Mouse (Mus musculus): ENCODE results near the gene Zswim7.
"Not testable (repeated sequence)": the region's sequence is repeated elsewhere in the genome, so short reads cannot be mapped to it uniquely, and the experiment has no call there.

Gene Zswim7

GRCm38 (mm10) chr11:62280675-62281600 is at the start of gene Zswim7, which contains the start of gene Ttc19:
TSS of gene Zswim7 (minus strand) at chr11:62281375.
TSS of gene Ttc19 (plus strand) at chr11:62281473.
- peak; percentile 90 for DNase-seq (ENCODE audit: low spot score)

GRCm38 (mm10) chr11:62323659-62324058 is 42.5 kb upstream of the Zswim7 start:
- no peak for DNase-seq (ENCODE audit: low spot score)

- no peak for DNase-seq (ENCODE audit: low spot score)
Observed at GRCm38 (mm10) chr11:62320097-62320496, 38.9 kb upstream of the Zswim7 start.

GRCm38 (mm10) chr11:62317746-62318145 is 36.6 kb upstream of the Zswim7 start:
- DNase-seq (ENCODE audit: low spot score) = no peak

- DNase-seq (ENCODE audit: low spot score) = no peak
Observed at GRCm38 (mm10) chr11:62314984-62315383, 33.8 kb upstream of the Zswim7 start.

- no peak for DNase-seq (ENCODE audit: low spot score)
Observed at GRCm38 (mm10) chr11:62309296-62309695, 28.1 kb upstream of the Zswim7 start.

- no peak for DNase-seq (ENCODE audit: low spot score)
Observed at GRCm38 (mm10) chr11:62305866-62306265, 24.7 kb upstream of the Zswim7 start.

- DNase-seq (ENCODE audit: low spot score) = no peak
Observed at GRCm38 (mm10) chr11:62298883-62299282, 17.7 kb upstream of the Zswim7 start.

- no peak for DNase-seq (ENCODE audit: low spot score)
Observed at GRCm38 (mm10) chr11:62294121-62294520, 12.9 kb upstream of the Zswim7 start.

GRCm38 (mm10) chr11:62287700-62288099 is 6.5 kb upstream of the Zswim7 start:
- no peak for DNase-seq (ENCODE audit: low spot score)

GRCm38 (mm10) chr11:62285020-62285419 is 3.8 kb upstream of the Zswim7 start:
- no peak for DNase-seq (ENCODE audit: low spot score)

GRCm38 (mm10) chr11:62284020-62284419 is 2.8 kb upstream of the Zswim7 start:
- DNase-seq (ENCODE audit: low spot score) = not testable (repeated sequence)

GRCm38 (mm10) chr11:62281601-62281997 is 424 bp upstream of the Zswim7 start:
- DNase-seq (ENCODE audit: low spot score) = peak; percentile 70

GRCm38 (mm10) chr11:62278027-62278426 is 3.1 kb downstream of the Zswim7 start:
- peak; percentile 72 for DNase-seq (ENCODE audit: low spot score)

- DNase-seq (ENCODE audit: low spot score) = no peak
Observed at GRCm38 (mm10) chr11:62277086-62277485, 4.1 kb downstream of the Zswim7 start.

- DNase-seq (ENCODE audit: low spot score) = no peak
Observed at GRCm38 (mm10) chr11:62270851-62271250, 10.3 kb downstream of the Zswim7 start.

GRCm38 (mm10) chr11:62269097-62269496 is 12.1 kb downstream of the Zswim7 start:
- DNase-seq (ENCODE audit: low spot score) = no peak

GRCm38 (mm10) chr11:62268381-62268780 is 12.8 kb downstream of the Zswim7 start:
- no peak for DNase-seq (ENCODE audit: low spot score)

GRCm38 (mm10) chr11:62266466-62267214 is 14.5 kb downstream of the Zswim7 start:
- no peak for DNase-seq (ENCODE audit: low spot score)

GRCm38 (mm10) chr11:62265642-62266041 is 15.5 kb downstream of the Zswim7 start:
- no peak for DNase-seq (ENCODE audit: low spot score)

GRCm38 (mm10) chr11:62264018-62264417 is 17.2 kb downstream of the Zswim7 start:
- DNase-seq (ENCODE audit: low spot score) = no peak

GRCm38 (mm10) chr11:62263599-62263998 is 17.6 kb downstream of the Zswim7 start:
- no peak for DNase-seq (ENCODE audit: low spot score)

GRCm38 (mm10) chr11:62259214-62259613 is 22.0 kb downstream of the Zswim7 start:
- no peak for DNase-seq (ENCODE audit: low spot score)

Data from lung, postnatal 25 days (tissue).